Mouse (Mus musculus): ENCODE data around the gene H2-M10.6. TPM values are rescaled to one million over a fixed set of nuclear protein-coding genes. Genes with fewer than 3 reads are reported as not detected.
"Not testable (repeated sequence)": the region's sequence is repeated elsewhere in the genome, so short reads cannot be mapped to it uniquely, and the experiment has no call there.

H2-M10.6 gene
- polyA plus RNA-seq, 1 experiment from 2014 or later = not detected

DNA sequence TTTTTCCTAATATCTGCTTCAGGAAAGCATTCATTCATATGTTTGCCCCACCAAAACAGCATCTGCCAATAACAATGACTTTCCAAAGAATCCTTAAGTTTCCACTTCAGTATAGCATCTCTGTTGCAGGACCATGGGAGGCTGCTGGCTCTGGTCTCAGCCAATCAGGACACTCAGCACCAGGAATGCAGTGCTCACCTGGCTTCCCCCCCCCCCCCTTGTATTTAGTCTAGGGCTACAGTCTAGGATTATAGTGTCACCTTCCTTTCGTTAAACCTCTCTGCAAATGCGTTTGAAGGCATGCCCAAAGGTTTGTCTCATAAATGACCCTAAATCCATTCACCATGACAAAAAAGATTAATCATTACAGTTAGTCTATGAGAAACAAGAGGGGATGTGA, 23.6 kb upstream of the H2-M10.6 start:
- Histone ChIP-seq H3K36me3 (ENCODE audit: insufficient read depth, low read length) (no peaks in the 10 kb centered on the region), H3K9ac (replicated peaks; ENCODE audit: low read depth) (no peak overlapping the region), H3K4me1 (ENCODE audit: insufficient read depth, low read depth, low read length) (no peaks in the 10 kb centered on the region), H3K27ac (ENCODE audit: low read length) (no peak overlapping the region), H3K9me3 (ENCODE audit: low read length) (no peaks in the 10 kb centered on the region), H3K4me2 (replicated peaks; ENCODE audit: low read depth, low read length) (no peak overlapping the region), H3K27me3 (replicated peaks; ENCODE audit: insufficient read depth, low read length) (no peaks in the 10 kb centered on the region), H3K4me3 (ENCODE audit: low read depth, low read length) (no peak overlapping the region)
- TF ChIP-seq CTCF (IDR thresholded peaks at IDR 0.05) (no peak), EP300 (IDR thresholded peaks at IDR 0.05) (no peak)
- 74% methylated on average over 2 of the region's 2 CpGs for WGBS
- ATAC-seq (no peak), DNase-seq (ENCODE audit: low spot score) (no peak)

DNA sequence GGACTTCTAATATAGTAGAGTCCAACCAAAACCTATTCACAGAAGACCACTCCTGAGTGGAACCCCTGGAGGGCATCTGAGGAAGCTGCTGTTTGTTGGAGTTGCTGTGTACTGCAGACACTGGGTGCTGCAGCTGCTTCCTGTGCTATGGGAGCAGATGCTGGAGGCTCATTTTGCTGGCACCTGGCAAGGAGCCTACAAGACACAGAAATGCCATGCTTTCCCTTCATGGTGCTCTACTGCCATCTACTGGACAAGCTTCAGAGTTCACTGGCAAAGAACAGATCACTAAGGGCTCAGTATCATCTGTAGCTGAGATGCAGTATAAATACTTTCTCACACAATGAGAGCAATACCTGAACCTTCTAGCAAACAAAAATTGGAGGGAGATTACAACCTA, 23.2 kb upstream of the H2-M10.6 start:
- H3K27me3 ChIP-seq (replicated peaks; ENCODE audit: insufficient read depth, low read length); H3K4me3 ChIP-seq (ENCODE audit: low read depth, low read length); H3K4me1 ChIP-seq (ENCODE audit: insufficient read depth, low read depth, low read length); H3K36me3 ChIP-seq (ENCODE audit: insufficient read depth, low read length); H3K9me3 ChIP-seq (ENCODE audit: low read length); H3K4me2 ChIP-seq (replicated peaks; ENCODE audit: low read depth, low read length); H3K27ac ChIP-seq (ENCODE audit: low read length); H3K9ac ChIP-seq (replicated peaks; ENCODE audit: low read depth): not testable (repeated sequence)
- TF ChIP-seq CTCF (IDR thresholded peaks at IDR 0.05) = peak; percentile 84
- ATAC-seq (peak; percentile 40; the same call in 1 of the 2 replicates), DNase-seq (ENCODE audit: low spot score) (peak; percentile 84)

DNA sequence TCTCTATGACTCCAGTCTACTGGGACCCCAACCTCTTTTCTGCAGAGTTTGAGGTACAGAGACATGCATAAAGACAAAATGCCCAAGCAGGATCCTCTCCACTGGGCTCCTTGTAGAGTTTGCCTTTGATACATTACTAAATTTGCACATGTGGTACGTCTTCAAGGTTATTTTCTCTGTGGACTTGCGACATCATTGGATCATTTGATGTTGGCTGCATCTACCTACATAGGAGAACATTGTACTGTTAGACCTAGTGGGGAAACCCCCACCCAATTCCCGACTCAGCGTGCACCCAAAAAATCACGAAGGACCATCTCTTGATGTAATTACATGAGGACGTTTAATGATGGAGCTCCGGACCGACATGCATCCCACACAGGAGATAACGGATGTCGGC, 12.5 kb upstream of the H2-M10.6 start:
- no peak for TF ChIP-seq EP300 (IDR thresholded peaks at IDR 0.05)
- TF ChIP-seq CTCF (IDR thresholded peaks at IDR 0.05) = no peak
- Histone ChIP-seq H3K9me3 (ENCODE audit: low read length) (no peaks in the 10 kb centered on the region), H3K4me2 (replicated peaks; ENCODE audit: low read depth, low read length) (no peak overlapping the region), H3K36me3 (ENCODE audit: insufficient read depth, low read length) (no peaks in the 10 kb centered on the region), H3K9ac (replicated peaks; ENCODE audit: low read depth) (no peak overlapping the region), H3K4me3 (ENCODE audit: low read depth, low read length) (no peak overlapping the region), H3K4me1 (ENCODE audit: insufficient read depth, low read depth, low read length) (no peaks in the 10 kb centered on the region), H3K27me3 (replicated peaks; ENCODE audit: insufficient read depth, low read length) (no peaks in the 10 kb centered on the region), H3K27ac (ENCODE audit: low read length) (no peak overlapping the region)
- ATAC-seq = no peak
- 61% methylated on average over 10 of the region's 10 CpGs for WGBS
- DNase-seq (ENCODE audit: low spot score) = no peak

DNA sequence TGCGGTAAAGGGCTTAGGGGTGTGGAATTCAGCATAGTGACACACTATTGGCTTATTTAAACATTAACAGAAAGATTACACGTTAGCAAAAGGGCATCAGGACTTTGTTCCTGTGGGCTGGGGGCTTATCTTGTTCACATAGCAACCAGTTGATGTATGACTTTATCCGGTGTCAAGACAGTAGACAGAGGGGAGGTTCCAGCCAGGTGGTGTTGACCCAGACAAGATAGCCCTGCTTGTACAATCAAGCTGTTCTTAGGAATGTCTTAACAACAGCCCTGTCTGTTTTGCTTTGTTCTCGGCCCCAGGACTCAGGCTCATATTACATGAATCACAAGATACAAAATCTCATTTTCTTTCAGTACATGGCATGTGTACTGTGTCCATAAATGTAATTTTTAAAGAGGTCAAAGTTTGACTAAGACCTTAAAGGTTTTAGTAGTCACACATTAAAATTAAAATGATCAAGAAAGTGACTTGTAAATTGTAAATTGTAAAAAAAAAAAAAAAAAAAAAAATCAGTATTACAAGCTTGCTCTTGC, 12.0 kb upstream of the H2-M10.6 start:
- H3K9me3 ChIP-seq (ENCODE audit: low read length); H3K4me1 ChIP-seq (ENCODE audit: insufficient read depth, low read depth, low read length); H3K4me3 ChIP-seq (ENCODE audit: low read depth, low read length); ATAC-seq; DNase-seq (ENCODE audit: low spot score); H3K27ac ChIP-seq (ENCODE audit: low read length); H3K9ac ChIP-seq (replicated peaks; ENCODE audit: low read depth); H3K36me3 ChIP-seq (ENCODE audit: insufficient read depth, low read length); H3K4me2 ChIP-seq (replicated peaks; ENCODE audit: low read depth, low read length); H3K27me3 ChIP-seq (replicated peaks; ENCODE audit: insufficient read depth, low read length): not testable (repeated sequence)
- WGBS = 13% methylated on average over 4 of the region's 4 CpGs

DNA sequence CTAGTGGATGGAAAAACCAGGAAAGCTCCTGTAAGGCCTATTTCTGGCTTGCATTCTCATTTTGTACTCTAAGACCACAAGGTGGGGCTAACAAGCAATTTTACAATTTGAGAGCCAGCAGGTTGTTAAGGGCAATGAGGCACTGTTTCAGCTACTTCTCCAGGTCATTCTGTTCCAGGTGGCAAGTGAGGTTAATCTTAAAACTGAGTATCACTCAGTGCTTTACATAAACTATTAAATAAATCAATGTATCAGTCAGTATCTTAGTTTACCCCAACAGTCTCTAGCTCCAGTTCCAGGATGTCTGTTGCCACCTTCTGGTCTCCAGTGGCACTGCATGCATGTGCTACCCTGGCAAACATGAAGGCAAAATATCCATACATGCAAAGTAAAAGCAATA, 12.0 kb downstream of the H2-M10.6 start:
- TF ChIP-seq EP300 (IDR thresholded peaks at IDR 0.05) (no peak), CTCF (IDR thresholded peaks at IDR 0.05) (peak; percentile 80)
- no peaks in the 10 kb centered on the region for H3K27me3 ChIP-seq (replicated peaks; ENCODE audit: insufficient read depth, low read length)
- no peaks in the 10 kb centered on the region for H3K4me1 ChIP-seq (ENCODE audit: insufficient read depth, low read depth, low read length)
- DNase-seq (ENCODE audit: low spot score) (peak; percentile 63), ATAC-seq (no peak; the same call in 1 of the 2 replicates)
- H3K36me3 ChIP-seq (ENCODE audit: insufficient read depth, low read length) = no peaks in the 10 kb centered on the region
- H3K4me3 ChIP-seq (ENCODE audit: low read depth, low read length) = no peak overlapping the region
- H3K27ac ChIP-seq (ENCODE audit: low read length) = no peak overlapping the region
- no peaks in the 10 kb centered on the region for H3K9me3 ChIP-seq (ENCODE audit: low read length)
- H3K4me2 ChIP-seq (replicated peaks; ENCODE audit: low read depth, low read length) = no peak overlapping the region
- H3K9ac ChIP-seq (replicated peaks; ENCODE audit: low read depth) = no peak overlapping the region

DNA sequence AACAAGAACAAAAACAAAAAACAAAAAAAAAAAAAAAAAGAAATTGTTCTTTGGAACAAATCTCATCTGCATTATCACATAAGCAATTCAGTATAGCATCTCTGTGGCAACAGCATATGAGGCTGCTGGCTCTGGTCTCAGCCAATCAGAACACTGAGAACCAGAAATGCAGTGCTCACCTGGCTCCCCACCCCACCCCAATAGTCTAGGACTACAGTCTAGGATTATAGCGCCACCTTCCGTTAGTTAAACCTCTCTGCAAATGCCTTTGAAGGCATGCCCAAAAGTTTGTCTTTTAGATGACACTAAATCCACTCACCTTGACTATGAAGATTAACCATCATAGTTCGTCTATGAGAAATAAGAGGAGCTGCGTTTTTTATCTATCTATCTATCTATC, 13.6 kb downstream of the H2-M10.6 start:
- Histone ChIP-seq H3K4me3 (ENCODE audit: low read depth, low read length) (no peak overlapping the region), H3K9ac (replicated peaks; ENCODE audit: low read depth) (no peak overlapping the region), H3K36me3 (ENCODE audit: insufficient read depth, low read length) (no peaks in the 10 kb centered on the region), H3K27ac (ENCODE audit: low read length) (no peak overlapping the region), H3K9me3 (ENCODE audit: low read length) (no peaks in the 10 kb centered on the region), H3K27me3 (replicated peaks; ENCODE audit: insufficient read depth, low read length) (no peaks in the 10 kb centered on the region), H3K4me1 (ENCODE audit: insufficient read depth, low read depth, low read length) (no peaks in the 10 kb centered on the region), H3K4me2 (replicated peaks; ENCODE audit: low read depth, low read length) (no peak overlapping the region)
- TF ChIP-seq CTCF (IDR thresholded peaks at IDR 0.05) (peak; percentile 52), EP300 (IDR thresholded peaks at IDR 0.05) (no peak)
- WGBS = 28% methylated on average over 4 of the region's 4 CpGs
- ATAC-seq (peak; percentile 62), DNase-seq (ENCODE audit: low spot score) (peak; percentile 61)

DNA sequence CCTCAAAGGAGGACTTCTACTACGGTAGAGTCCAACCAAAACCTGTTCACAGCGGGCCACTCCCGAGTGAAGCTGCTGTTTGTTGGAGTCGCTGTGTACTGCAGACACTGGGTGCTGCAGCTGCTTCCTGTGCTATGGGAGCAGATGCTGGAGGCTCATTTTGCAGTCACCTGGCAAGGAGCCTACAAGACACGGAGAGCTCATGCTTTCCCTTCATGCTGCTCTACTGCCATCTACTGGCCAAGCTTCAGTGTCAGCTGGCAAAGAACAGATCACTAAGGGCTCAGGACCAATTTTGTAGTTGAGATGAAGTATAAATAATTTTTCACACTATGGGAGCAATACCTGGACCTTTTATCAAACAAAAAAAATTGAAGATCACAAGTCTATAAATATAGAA, 14.0 kb downstream of the H2-M10.6 start:
- not testable (repeated sequence) for H3K4me3 ChIP-seq (ENCODE audit: low read depth, low read length); H3K9ac ChIP-seq (replicated peaks; ENCODE audit: low read depth); H3K9me3 ChIP-seq (ENCODE audit: low read length); H3K27me3 ChIP-seq (replicated peaks; ENCODE audit: insufficient read depth, low read length); H3K4me1 ChIP-seq (ENCODE audit: insufficient read depth, low read depth, low read length); H3K36me3 ChIP-seq (ENCODE audit: insufficient read depth, low read length); H3K4me2 ChIP-seq (replicated peaks; ENCODE audit: low read depth, low read length); H3K27ac ChIP-seq (ENCODE audit: low read length)
- ATAC-seq (peak; percentile 59), DNase-seq (ENCODE audit: low spot score) (peak; percentile 94)
- WGBS = 18% methylated on average over 5 of the region's 5 CpGs
- TF ChIP-seq CTCF (IDR thresholded peaks at IDR 0.05) = peak; percentile 85
